Mouse (Mus musculus) forebrain, embryonic 16.5 days (tissue): ENCODE results near the gene Ulbp1. TPM values are rescaled to one million over a fixed set of nuclear protein-coding genes. Genes with fewer than 3 reads are reported as not detected.
"Not testable (repeated sequence)": the region's sequence is repeated elsewhere in the genome, so short reads cannot be mapped to it uniquely, and the experiment has no call there.

ENCODE experiments used
- ATAC-seq: fragments of 200-750 bp; cut with Nextera tagmentation; 2 replicates; pipeline ENCODE4 v1.8.0; 2017; ENCODE audit warnings: mild to moderate bottlenecking, moderate library complexity
- H3K27ac ChIP-seq: fragments of 300-500 bp; sonication (generic); 2 replicates; pipeline ENCODE4 v1.5.1; 2014; ENCODE audit warnings: low read length, control low read depth
- H3K27me3 ChIP-seq: fragments of 300-500 bp; sonication (generic); replicated peaks from 2 replicates; pipeline ENCODE4 v1.6.1; 2014; ENCODE audit warnings: low read length; ENCODE audit not compliant: control insufficient read depth, insufficient read depth
- H3K36me3 ChIP-seq: fragments of 300-500 bp; sonication (generic); 2 replicates; pipeline ENCODE4 v1.6.1; 2014; ENCODE audit not compliant: control insufficient read depth, insufficient read depth
- H3K4me1 ChIP-seq: fragments of 300-500 bp; sonication (generic); replicated peaks from 2 replicates; pipeline ENCODE4 v1.6.1; 2014; ENCODE audit warnings: low read length; ENCODE audit not compliant: control insufficient read depth, insufficient read depth
- H3K4me2 ChIP-seq: fragments of 300-500 bp; sonication (generic); 2 replicates; pipeline ENCODE4 v1.6.1; 2014; ENCODE audit warnings: mild to moderate bottlenecking, low read length, control low read depth
- H3K4me3 ChIP-seq: fragments of 300-500 bp; sonication (generic); replicated peaks from 2 replicates; pipeline ENCODE4 v1.5.1; 2014; ENCODE audit warnings: mild to moderate bottlenecking, low read length, control low read depth
- H3K9ac ChIP-seq: fragments of 300-500 bp; sonication (generic); replicated peaks from 2 replicates; pipeline ENCODE4 v1.6.1; 2014; ENCODE audit warnings: low read depth, low read length, control low read depth
- H3K9me3 ChIP-seq: fragments of 300-500 bp; sonication (generic); 2 replicates; pipeline ENCODE4 v1.6.1; 2016; ENCODE audit warnings: low read length; ENCODE audit not compliant: control insufficient read depth
- WGBS: fragments of 180-500 bp; shearing (Covaris S2); extraction: QIAGEN DNeasy Blood & Tissue Kit; methylation state at CpG from one replicate; pipeline ENCODE4 v1.1.7; 2014; 5-methylcytosine and 5-hydroxymethylcytosine counted together
- polyA plus RNA-seq: library from polyadenylated mRNA; unstranded; fragments of >200 nt; fragmentation: Nextera tagmentation; extraction: Ambion mirVana; gene quantifications from 2 replicates; pipeline ENCODE4 v1.2.1, GENCODE M21; 2015

Gene Ulbp1
- polyA plus RNA-seq = 0.82 and 1.1 TPM in 2 replicates

- no peak within 1 kb of the TSS for H3K4me3 ChIP-seq
- no peaks in the 10 kb centered on the region for H3K27me3 ChIP-seq
- no peak for ATAC-seq
- no peak within 1 kb of the TSS for H3K4me2 ChIP-seq
- H3K36me3 ChIP-seq = no peaks in the 10 kb centered on the region
- no peaks in the 10 kb centered on the region for H3K9me3 ChIP-seq
- 74% methylated on average over 13 of the region's 13 CpGs for WGBS
- no peak within 1 kb of the TSS for H3K9ac ChIP-seq
- no peak within 1 kb of the TSS for H3K27ac ChIP-seq
- H3K4me1 ChIP-seq = no peaks in the 10 kb centered on the region
Observed at GRCm38 (mm10) chr10:7473197-7473889, at the start of gene Ulbp1. Ulbp1 (minus strand) TSS chr10:7473638.

- H3K9ac ChIP-seq, H3K36me3 ChIP-seq, H3K4me1 ChIP-seq, H3K4me2 ChIP-seq, H3K4me3 ChIP-seq, H3K27me3 ChIP-seq, H3K27ac ChIP-seq, H3K9me3 ChIP-seq: not testable (repeated sequence)
- 23% methylated on average over 1 of the region's 1 CpGs for WGBS
- ATAC-seq = 0 out of 2 replicates have a peak, but pooled peaks have one; percentile 71
Observed at GRCm38 (mm10) chr10:7498180-7498579, 24.7 kb upstream of the Ulbp1 start.

DNA sequence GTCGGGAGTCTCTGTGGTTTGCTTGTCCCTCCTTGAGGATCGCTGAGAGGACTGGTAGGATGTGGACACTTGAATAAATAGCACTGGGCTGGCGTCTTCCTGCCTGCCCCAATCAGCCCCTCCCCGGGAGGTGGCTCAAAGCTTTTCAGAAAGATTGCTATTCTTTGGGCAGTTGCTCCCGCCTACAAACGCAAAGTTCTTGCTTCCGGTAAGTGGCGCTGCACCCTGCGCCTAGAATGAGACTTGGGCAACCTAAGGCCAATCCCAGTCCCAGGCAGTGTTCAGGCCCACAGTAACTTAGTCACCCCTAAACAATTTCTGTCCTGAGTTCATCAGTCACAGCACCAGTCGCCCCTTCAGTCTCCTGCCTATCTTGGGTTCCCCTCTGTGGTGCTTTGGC, 18.9 kb upstream of the Ulbp1 start:
- not testable (repeated sequence) for ATAC-seq, H3K36me3 ChIP-seq, H3K27me3 ChIP-seq, H3K9ac ChIP-seq, H3K27ac ChIP-seq, H3K9me3 ChIP-seq, H3K4me2 ChIP-seq, H3K4me3 ChIP-seq, H3K4me1 ChIP-seq
- WGBS = 6% methylated on average over 10 of the region's 10 CpGs

GRCm38 (mm10) chr10:7483650-7484049, 10.2 kb upstream of the Ulbp1 start:
- Histone ChIP-seq H3K27ac (no peak overlapping the region), H3K27me3 (no peaks in the 10 kb centered on the region), H3K9ac (no peak overlapping the region), H3K4me1 (no peaks in the 10 kb centered on the region), H3K4me2 (no peak overlapping the region), H3K9me3 (no peaks in the 10 kb centered on the region), H3K4me3 (no peak overlapping the region), H3K36me3 (no peaks in the 10 kb centered on the region)
- ATAC-seq = no peak
- 73% methylated on average over 4 of the region's 4 CpGs for WGBS

DNA sequence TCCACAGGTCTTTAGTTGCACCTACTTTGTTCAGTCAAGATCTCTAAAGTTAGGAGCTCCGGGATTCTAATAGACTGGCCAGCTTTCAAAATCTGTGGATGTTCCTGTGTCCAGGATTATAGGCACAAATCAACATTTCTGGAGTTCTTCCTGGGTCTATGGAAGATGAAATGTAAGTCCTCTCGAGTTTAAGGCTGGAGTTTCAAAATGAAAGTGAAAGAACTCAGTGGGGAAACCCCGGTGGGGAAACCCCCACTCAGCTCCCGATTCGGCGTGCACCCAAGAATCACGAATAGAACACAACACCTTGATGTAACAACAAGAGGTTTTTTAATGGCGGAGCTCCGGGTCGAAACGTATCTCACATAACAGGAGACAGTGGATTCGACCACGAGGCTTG, 787 bp upstream of the Ulbp1 start:
- H3K4me2 ChIP-seq, H3K4me1 ChIP-seq, ATAC-seq, H3K4me3 ChIP-seq, H3K27me3 ChIP-seq, H3K9ac ChIP-seq, H3K27ac ChIP-seq, H3K9me3 ChIP-seq, H3K36me3 ChIP-seq: not testable (repeated sequence)
- 91% methylated on average over 7 of the region's 13 CpGs for WGBS

DNA sequence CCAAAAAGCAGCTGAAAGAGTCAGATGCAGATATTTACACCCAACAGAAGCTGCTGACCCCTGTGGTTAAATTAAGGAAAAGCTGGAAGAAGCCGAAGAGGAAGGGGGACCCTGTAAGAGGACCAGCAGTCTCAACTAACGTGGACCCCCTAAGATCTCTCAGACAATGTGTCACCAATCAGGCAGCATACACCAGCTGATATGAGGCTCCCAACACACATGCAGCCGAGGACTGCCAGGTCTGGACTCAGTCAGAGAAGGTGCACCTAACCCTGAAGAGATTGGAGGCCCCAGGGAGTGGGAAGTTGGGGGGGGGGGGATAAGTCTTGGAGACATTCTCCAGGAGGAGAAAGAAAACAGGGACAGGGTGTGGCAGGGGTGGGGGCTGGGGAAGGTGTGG, 1.8 kb downstream of the Ulbp1 start:
- no peaks in the 10 kb centered on the region for H3K27me3 ChIP-seq
- H3K27ac ChIP-seq = no peak overlapping the region
- no peaks in the 10 kb centered on the region for H3K4me1 ChIP-seq
- ATAC-seq = no peak
- H3K9me3 ChIP-seq = no peaks in the 10 kb centered on the region
- H3K4me2 ChIP-seq = no peak overlapping the region
- WGBS = 68% methylated on average over 3 of the region's 3 CpGs
- no peak overlapping the region for H3K9ac ChIP-seq
- no peak overlapping the region for H3K4me3 ChIP-seq
- no peaks in the 10 kb centered on the region for H3K36me3 ChIP-seq

GRCm38 (mm10) chr10:7470457-7470856, 3.0 kb downstream of the Ulbp1 start:
- 8% methylated on average over 7 of the region's 7 CpGs for WGBS
- H3K27me3 ChIP-seq = no peaks in the 10 kb centered on the region
- H3K4me2 ChIP-seq = peak overlapping the region; percentile 30; the same call in 1 of the 2 replicates
- no peaks in the 10 kb centered on the region for H3K9me3 ChIP-seq
- no peaks in the 10 kb centered on the region for H3K4me1 ChIP-seq
- no peak overlapping the region for H3K27ac ChIP-seq
- H3K9ac ChIP-seq = no peak overlapping the region
- no peak overlapping the region for H3K4me3 ChIP-seq
- no peaks in the 10 kb centered on the region for H3K36me3 ChIP-seq
- ATAC-seq = no peak

GRCm38 (mm10) chr10:7469716-7470414, 3.6 kb downstream of the Ulbp1 start:
- H3K27me3 ChIP-seq = not testable (repeated sequence)
- 0% methylated on average over 6 of the region's 7 CpGs for whole genome bisulfite sequencing
- ATAC-seq = peak; percentile 45; the same call in 1 of the 2 replicates

GRCm38 (mm10) chr10:7462006-7462405, 11.4 kb downstream of the Ulbp1 start:
- no peaks in the 10 kb centered on the region; the same call in 1 of the 2 replicates for H3K9me3 ChIP-seq
- no peak overlapping the region for H3K9ac ChIP-seq
- WGBS = 52% methylated on average over 3 of the region's 3 CpGs
- no peak for ATAC-seq
- no peaks in the 10 kb centered on the region for H3K27me3 ChIP-seq
- H3K36me3 ChIP-seq = no peaks in the 10 kb centered on the region
- no peak overlapping the region for H3K4me2 ChIP-seq
- H3K4me1 ChIP-seq = no peaks in the 10 kb centered on the region
- no peak overlapping the region for H3K4me3 ChIP-seq
- no peak overlapping the region for H3K27ac ChIP-seq

More at GRCm38 (mm10) chr10:7469716-7470414, 3.6 kb downstream of the Ulbp1 start:
- H3K4me2 ChIP-seq = peak overlapping the region; percentile 30; the same call in 1 of the 2 replicates
- not testable (repeated sequence) for H3K9ac ChIP-seq, H3K4me1 ChIP-seq, H3K27ac ChIP-seq, H3K36me3 ChIP-seq, H3K4me3 ChIP-seq, H3K9me3 ChIP-seq
